Mouse (Mus musculus) natural killer cell, adult 2 months (primary cell): ENCODE results near the gene Ptpn1.

Experiments used
- DNase-seq, 2 experiments: peaks; one replicate each; pipeline ENCODE4 v3.0.0; 2022; ENCODE audit warnings: low spot score in 2 of 2

Ptpn1 gene

GRCm38 (mm10) chr2:167945451-167945850, 13.6 kb downstream of the Ptpn1 start:
- no peak for DNase-seq

- DNase-seq = no peak
Observed at GRCm38 (mm10) chr2:167947251-167947650, 15.4 kb downstream of the Ptpn1 start.

GRCm38 (mm10) chr2:167948047-167948446, 16.2 kb downstream of the Ptpn1 start:
- no peak for DNase-seq

- DNase-seq = no peak
Observed at GRCm38 (mm10) chr2:167948557-167948956, 16.7 kb downstream of the Ptpn1 start.

- DNase-seq = peak in 1 of 2 experiments; percentile 43
Observed at GRCm38 (mm10) chr2:167949250-167949649, 17.4 kb downstream of the Ptpn1 start.

GRCm38 (mm10) chr2:167949808-167950207, 18.0 kb downstream of the Ptpn1 start:
- DNase-seq = no peak

- DNase-seq = no peak
Observed at GRCm38 (mm10) chr2:167950681-167951080, 18.8 kb downstream of the Ptpn1 start.

GRCm38 (mm10) chr2:167951301-167952211, 19.7 kb downstream of the Ptpn1 start:
- DNase-seq = peak in 1 of 2 experiments; percentile 59

- no peak for DNase-seq
Observed at GRCm38 (mm10) chr2:167953819-167954218, 22.0 kb downstream of the Ptpn1 start.

- DNase-seq = no peak
Observed at GRCm38 (mm10) chr2:167954928-167955327, 23.1 kb downstream of the Ptpn1 start.

- peak in 1 of 2 experiments; percentile 37 for DNase-seq
Observed at GRCm38 (mm10) chr2:167957539-167957938, 25.7 kb downstream of the Ptpn1 start.

GRCm38 (mm10) chr2:167958082-167958788, 26.4 kb downstream of the Ptpn1 start:
- DNase-seq = no peak

- peak in 1 of 2 experiments; percentile 48 for DNase-seq
Observed at GRCm38 (mm10) chr2:167958843-167959242, 27.0 kb downstream of the Ptpn1 start.

GRCm38 (mm10) chr2:167959384-167959911, 27.6 kb downstream of the Ptpn1 start:
- DNase-seq = peak in 1 of 2 experiments; percentile 54

- DNase-seq = peak in 1 of 2 experiments; percentile 44
Observed at GRCm38 (mm10) chr2:167959996-167960395, 28.1 kb downstream of the Ptpn1 start.

GRCm38 (mm10) chr2:167960584-167960983, 28.7 kb downstream of the Ptpn1 start:
- no peak for DNase-seq

- no peak for DNase-seq
Observed at GRCm38 (mm10) chr2:167962347-167962746, 30.5 kb downstream of the Ptpn1 start.

- DNase-seq = no peak
Observed at GRCm38 (mm10) chr2:167963176-167963575, 31.3 kb downstream of the Ptpn1 start.

- no peak for DNase-seq
Observed at GRCm38 (mm10) chr2:167963778-167964300, 32.0 kb downstream of the Ptpn1 start.

- DNase-seq = no peak
Observed at GRCm38 (mm10) chr2:167964320-167964719, 32.5 kb downstream of the Ptpn1 start.

GRCm38 (mm10) chr2:167965911-167966310, 34.1 kb downstream of the Ptpn1 start:
- DNase-seq = no peak

GRCm38 (mm10) chr2:167968504-167968903, 36.6 kb downstream of the Ptpn1 start:
- no peak for DNase-seq
